Mouse (Mus musculus): ENCODE measurements around the gene Tmem88b. TPM values are rescaled to one million over a fixed set of nuclear protein-coding genes. Genes with fewer than 3 reads are reported as not detected.

The Tmem88b gene
- 1 to 10 TPM; 1.2 TPM for total RNA-seq (2021)
- long read RNA-seq, experiment 1 = 0 reads
- long read RNA-seq, experiment 2 = 0 reads

GRCm38 (mm10) chr4:155785819-155786218, at the start of gene Tmem88b:
Tmem88b (minus strand) TSS chr4:155785874.
- intact Hi-C loops (cut with DNase I) = no loop called here
- DNase-seq = no peak

- peak; percentile 87 to 93 for DNase-seq
- intact Hi-C loops (cut with DNase I) = no loop called here
These were observed 48.2 kb upstream of the Tmem88b start for GRCm38 (mm10) chr4:155833836-155834235.

GRCm38 (mm10) chr4:155833234-155833633, 47.6 kb upstream of the Tmem88b start:
- intact Hi-C loops (cut with DNase I) = no loop called here

GRCm38 (mm10) chr4:155832321-155832720, 46.6 kb upstream of the Tmem88b start:
- no peak for DNase-seq
- intact Hi-C loops (cut with DNase I) = loop anchor here (1.0 kb wide), 1 partner anchor 15 kb away; the partner anchor contains the start of gene Dvl1

More at GRCm38 (mm10) chr4:155833234-155833633, 47.6 kb upstream of the Tmem88b start:
- no peak for DNase-seq

- intact Hi-C loops (cut with DNase I) = loop anchor here (1.0 kb wide), 1 partner anchor 15 kb away; the partner anchor contains the start of gene Dvl1
- peak in 1 of 2 experiments; percentile 38 for DNase-seq
These were observed 46.2 kb upstream of the Tmem88b start for GRCm38 (mm10) chr4:155831831-155832230.

GRCm38 (mm10) chr4:155831205-155831766, 45.6 kb upstream of the Tmem88b start, which contains the start of gene Aurkaip1:
Aurkaip1 (plus strand) TSS chr4:155831272.
- DNase-seq = peak; percentile 95 to 97
- intact Hi-C loops (cut with DNase I) = no loop called here

- intact Hi-C loops (cut with DNase I) = no loop called here
- no peak for DNase-seq
These were observed 44.9 kb upstream of the Tmem88b start for GRCm38 (mm10) chr4:155830596-155830995.

- intact Hi-C loops (cut with DNase I) = no loop called here
- no peak for DNase-seq
These were observed 44.2 kb upstream of the Tmem88b start for GRCm38 (mm10) chr4:155829866-155830265.

GRCm38 (mm10) chr4:155823443-155823842, 37.8 kb upstream of the Tmem88b start:
- intact Hi-C loops (cut with DNase I) = no loop called here
- DNase-seq = no peak

- intact Hi-C loops (cut with DNase I) = no loop called here
- DNase-seq = peak; percentile 23 to 49
These were observed 35.4 kb upstream of the Tmem88b start for GRCm38 (mm10) chr4:155821025-155821424.

- intact Hi-C loops (cut with DNase I) = no loop called here
- DNase-seq = no peak
These were observed 31.9 kb upstream of the Tmem88b start for GRCm38 (mm10) chr4:155817533-155817932.

- intact Hi-C loops (cut with DNase I) = no loop called here
- DNase-seq = peak in 1 of 2 experiments; percentile 44
These were observed 27.0 kb upstream of the Tmem88b start for GRCm38 (mm10) chr4:155812665-155813181.

GRCm38 (mm10) chr4:155811929-155812664, 26.4 kb upstream of the Tmem88b start, which contains the start of gene Ccnl2:
Ccnl2 (plus strand) TSS chr4:155812489.
- DNase-seq = peak; percentile 91 to 93
- intact Hi-C loops (cut with DNase I) = no loop called here

- no peak for DNase-seq
- intact Hi-C loops (cut with DNase I) = no loop called here
These were observed 22.2 kb upstream of the Tmem88b start for GRCm38 (mm10) chr4:155807841-155808240.

- intact Hi-C loops (cut with DNase I) = loop anchor here (5.0 kb wide), 1 partner anchor 36 kb away; no protein-coding TSS in a partner anchor
- DNase-seq = peak; percentile 97 to 99
These were observed 17.8 kb upstream of the Tmem88b start for GRCm38 (mm10) chr4:155803340-155804041.

- intact Hi-C loops (cut with DNase I) = loop anchor here (5.0 kb wide), 1 partner anchor 36 kb away; no protein-coding TSS in a partner anchor
- no peak for DNase-seq
These were observed 17.2 kb upstream of the Tmem88b start, which contains the start of gene Mrpl20 for GRCm38 (mm10) chr4:155802741-155803339. Mrpl20 (plus strand) TSS chr4:155802878.

- intact Hi-C loops (cut with DNase I) = loop anchor here (5.0 kb wide), 1 partner anchor 35 kb away; no protein-coding TSS in a partner anchor
- no peak for DNase-seq
These were observed 16.4 kb upstream of the Tmem88b start for GRCm38 (mm10) chr4:155802075-155802474.

GRCm38 (mm10) chr4:155793730-155794129, 8.1 kb upstream of the Tmem88b start:
- intact Hi-C loops (cut with DNase I) = no loop called here
- DNase-seq = no peak

GRCm38 (mm10) chr4:155791240-155791933, 5.7 kb upstream of the Tmem88b start:
- intact Hi-C loops (cut with DNase I) = no loop called here
- DNase-seq = no peak
